Mouse (Mus musculus) CH12F3 (cell line): ENCODE measurements around the gene Gucd1.
"Not testable (repeated sequence)": the region's sequence is repeated elsewhere in the genome, so short reads cannot be mapped to it uniquely, and the experiment has no call there.

Experiments used
- in situ Hi-C: fragments of 300-500 bp; cut with MboI; formaldehyde crosslinking; loops from 2 replicates; pipeline ENCODE4 v1.14.3; 2020; ENCODE audit warnings: low sequenced_read_pairs

The Gucd1 gene

GRCm38 (mm10) chr10:75504234-75505129, 13.3 kb downstream of the Gucd1 start:
- in situ Hi-C loops, result no loop called here

DNA sequence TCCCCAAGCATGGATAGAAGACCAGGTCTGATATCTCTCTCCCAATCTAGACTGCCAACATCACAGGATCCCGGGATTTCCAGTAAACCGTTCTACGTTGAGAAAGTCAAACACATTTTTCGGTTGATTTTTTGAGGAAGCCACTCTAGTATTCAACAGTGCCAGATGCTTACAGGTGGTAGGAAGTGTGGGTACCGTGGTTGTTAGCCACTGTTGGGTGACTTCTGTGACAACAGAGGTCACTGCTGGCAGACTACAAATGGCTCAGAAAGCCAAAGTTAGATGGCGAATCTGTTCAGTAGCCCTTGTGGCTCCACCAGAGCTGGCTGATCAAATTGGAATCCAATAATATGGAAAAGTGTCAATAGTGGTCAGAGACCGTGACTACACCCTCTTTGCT, 14.1 kb downstream of the Gucd1 start:
- in situ Hi-C loops, result no loop called here

DNA sequence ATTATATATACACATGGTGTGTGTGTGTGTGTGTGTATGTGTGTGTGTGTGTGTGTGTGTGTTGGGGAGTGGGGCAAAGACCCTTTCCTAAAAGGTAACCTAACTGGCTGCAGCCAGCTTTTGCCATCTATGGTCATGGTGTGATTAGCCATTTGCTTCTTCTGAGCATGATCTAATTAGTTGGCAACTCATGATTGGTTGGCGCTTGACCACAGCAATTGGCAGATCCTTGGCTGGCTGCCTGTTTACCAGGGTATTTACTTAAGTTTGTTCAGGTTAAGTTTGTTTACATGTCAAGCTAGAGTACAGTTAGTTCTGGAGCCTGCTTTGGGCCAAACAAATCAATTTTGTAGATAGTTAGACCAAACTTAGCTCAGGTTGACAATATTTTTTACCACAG, 16.1 kb downstream of the Gucd1 start:
- in situ Hi-C loops, result no loop called here

DNA sequence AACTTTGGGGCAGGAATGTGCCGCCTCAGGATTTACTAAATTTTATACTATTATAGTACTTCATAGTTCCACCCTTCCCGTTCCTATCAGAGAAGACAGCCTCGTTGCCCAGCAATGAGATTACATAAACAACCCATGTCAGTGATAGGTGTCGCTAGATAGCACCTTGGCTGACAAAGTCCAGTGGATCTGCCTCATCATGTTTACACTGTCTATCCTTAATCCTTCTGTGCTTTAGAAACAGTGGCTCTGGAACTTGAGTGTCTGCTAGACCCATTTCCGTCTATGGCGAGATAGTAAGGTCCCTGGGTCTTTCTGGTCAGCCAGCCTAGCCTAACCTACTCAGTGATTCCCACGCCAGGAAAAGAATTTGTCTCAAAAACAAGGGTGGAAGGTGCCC, 17.4 kb downstream of the Gucd1 start:
- in situ Hi-C loops, result no loop called here

DNA sequence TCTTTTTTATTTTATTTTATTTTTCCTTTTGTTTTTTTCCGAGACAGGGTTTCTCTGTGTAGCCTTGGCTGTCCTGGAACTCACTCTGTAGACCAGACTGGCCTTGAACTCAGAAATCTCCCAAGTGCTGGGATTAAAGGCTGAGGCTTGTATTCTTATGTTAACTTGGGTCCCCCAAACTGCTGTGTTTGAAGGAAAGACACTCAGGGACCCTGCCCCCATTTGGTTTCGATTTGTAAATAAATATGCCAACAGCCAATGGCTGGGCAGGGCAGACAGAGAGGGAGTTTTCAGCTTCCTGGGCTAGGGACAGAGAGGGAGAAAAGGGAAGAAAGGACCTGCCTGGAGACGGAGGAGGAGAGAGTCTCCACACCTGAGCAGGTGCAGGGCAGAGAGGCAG, 18.0 kb downstream of the Gucd1 start:
- in situ Hi-C loops, result no loop called here

DNA sequence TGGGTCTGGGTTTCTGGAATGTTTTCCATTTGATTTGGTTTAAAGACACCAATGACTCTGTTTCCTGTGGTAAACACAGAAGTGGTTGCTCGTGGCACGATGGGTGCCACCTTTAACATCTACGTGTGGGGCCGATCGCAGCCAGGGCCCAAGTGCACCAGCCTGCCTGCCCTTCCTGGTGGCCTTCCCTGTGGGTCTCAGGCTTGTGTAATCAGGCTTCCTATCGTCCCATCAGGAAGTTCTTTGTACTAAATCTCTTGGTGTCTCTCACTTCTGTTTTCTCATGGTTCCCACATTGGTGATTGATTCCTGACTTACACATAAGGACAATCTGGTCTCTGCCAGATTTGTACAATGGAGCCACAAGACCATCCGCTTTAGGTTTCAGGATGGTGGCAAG, 18.6 kb downstream of the Gucd1 start:
- in situ Hi-C loops, result not testable (repeated sequence)

DNA sequence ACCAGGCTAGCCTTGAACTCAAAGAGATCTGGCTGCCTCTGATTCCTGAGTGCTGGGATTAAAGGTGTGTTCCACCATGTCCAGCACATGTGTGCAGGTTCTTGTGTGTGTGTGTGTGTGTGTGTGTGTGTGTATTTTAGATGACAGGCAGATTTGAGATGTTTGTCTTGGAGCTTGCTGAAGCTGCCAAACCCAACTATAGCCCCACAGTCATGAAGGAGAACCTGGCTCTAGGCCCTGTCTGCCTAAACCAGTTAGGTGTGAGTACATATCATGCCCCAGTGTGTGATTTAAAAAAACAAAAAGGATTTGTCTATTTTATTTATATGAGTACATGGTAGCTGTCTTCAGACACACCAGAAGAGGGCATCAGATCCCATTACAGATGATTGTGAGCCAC, 21.9 kb downstream of the Gucd1 start:
- in situ Hi-C loops, result no loop called here

- in situ Hi-C loops, result no loop called here
These were observed 22.5 kb downstream of the Gucd1 start for GRCm38 (mm10) chr10:75495304-75495703.

- in situ Hi-C loops, result no loop called here
These were observed 25.9 kb downstream of the Gucd1 start for GRCm38 (mm10) chr10:75491936-75492262.

DNA sequence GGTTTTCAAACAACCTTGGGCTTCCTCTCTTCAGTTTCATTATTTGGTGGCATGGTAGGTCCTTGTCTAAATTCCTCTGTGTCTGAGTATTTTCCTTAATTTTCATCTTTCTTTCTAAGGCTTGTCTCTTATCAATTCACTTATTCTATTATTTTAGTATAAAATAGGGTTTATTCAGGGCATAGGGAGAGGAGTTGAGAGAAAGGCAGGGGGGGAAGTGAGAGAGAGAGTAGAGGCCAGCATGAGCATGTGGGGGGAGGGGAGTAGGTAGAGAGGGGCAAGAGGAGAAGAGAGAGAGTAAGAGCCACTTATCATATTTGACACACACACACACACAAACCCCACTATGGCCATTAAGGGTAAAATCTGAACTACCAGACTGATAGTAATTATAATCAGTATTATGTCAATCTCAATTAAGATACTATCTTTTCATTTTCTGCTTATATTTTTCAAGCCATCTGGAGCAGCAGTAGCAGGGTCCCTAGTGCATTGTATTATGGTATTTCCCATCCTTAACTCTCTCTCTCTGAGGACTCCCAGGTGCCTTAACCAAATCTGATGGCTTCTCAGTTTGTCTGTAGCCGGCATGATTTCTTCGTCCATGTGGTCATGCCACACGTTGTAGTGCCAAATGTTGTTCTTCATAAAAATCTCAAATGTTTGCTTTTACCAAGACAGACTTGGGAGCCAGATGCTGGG, 26.4 kb downstream of the Gucd1 start:
- in situ Hi-C loops, result no loop called here

DNA sequence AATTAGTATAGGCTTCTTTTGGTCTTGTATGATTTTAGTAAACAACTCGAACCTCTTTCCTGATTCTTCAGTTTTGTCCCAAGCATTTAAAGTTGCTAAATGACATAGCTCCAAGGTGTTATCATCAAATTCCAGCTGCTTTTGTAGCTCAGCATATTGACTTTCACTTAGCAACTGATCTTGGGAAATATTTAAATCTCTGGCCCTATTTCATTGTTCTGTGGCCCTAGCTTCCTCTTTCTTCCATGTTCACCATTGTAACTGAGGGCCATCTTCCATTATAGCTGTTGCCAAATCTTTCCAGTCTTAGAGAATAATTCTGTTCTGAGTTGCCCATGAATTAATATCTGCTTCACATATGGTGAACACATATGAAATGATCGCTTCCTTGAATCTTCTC, 27.0 kb downstream of the Gucd1 start:
- in situ Hi-C loops, result no loop called here

DNA sequence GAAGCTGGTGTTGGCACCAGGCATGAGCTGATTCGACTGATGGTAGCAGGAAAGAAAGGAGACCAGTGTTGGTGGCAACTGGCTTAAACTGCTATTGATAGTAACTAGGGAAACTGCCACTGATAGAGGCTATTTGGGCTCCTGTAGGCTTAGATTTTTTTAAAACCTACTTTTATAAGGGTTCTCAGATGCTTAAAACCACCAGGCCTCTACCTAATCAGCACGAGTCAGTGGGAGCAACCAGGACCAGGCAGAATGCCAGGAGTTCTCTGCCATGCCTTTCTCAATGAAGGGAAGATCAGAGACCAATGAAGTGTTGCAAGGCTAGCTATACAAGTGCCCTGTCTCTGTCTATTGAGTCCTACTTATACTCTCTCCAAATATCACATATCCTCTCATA, 28.2 kb downstream of the Gucd1 start:
- in situ Hi-C loops, result no loop called here

DNA sequence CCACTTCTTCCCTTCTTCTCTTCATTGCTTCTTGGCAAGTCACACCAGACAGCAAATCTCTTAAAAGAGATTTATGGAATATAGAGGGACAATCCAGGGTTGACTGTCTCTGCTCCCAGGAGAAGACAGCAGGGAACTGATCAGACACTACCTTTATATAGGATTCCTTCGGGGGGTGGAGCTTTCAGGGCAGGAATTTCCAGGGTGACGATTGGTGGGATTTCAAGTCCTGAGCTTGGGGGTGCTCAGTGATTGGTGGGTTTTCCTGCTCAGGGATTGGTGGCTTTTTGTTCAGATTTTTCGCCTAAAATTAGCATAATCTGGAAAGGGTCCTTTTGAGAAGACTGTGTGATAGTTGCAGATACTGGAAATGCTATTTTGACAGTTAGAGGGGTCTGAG, 30.6 kb downstream of the Gucd1 start:
- in situ Hi-C loops, result no loop called here

DNA sequence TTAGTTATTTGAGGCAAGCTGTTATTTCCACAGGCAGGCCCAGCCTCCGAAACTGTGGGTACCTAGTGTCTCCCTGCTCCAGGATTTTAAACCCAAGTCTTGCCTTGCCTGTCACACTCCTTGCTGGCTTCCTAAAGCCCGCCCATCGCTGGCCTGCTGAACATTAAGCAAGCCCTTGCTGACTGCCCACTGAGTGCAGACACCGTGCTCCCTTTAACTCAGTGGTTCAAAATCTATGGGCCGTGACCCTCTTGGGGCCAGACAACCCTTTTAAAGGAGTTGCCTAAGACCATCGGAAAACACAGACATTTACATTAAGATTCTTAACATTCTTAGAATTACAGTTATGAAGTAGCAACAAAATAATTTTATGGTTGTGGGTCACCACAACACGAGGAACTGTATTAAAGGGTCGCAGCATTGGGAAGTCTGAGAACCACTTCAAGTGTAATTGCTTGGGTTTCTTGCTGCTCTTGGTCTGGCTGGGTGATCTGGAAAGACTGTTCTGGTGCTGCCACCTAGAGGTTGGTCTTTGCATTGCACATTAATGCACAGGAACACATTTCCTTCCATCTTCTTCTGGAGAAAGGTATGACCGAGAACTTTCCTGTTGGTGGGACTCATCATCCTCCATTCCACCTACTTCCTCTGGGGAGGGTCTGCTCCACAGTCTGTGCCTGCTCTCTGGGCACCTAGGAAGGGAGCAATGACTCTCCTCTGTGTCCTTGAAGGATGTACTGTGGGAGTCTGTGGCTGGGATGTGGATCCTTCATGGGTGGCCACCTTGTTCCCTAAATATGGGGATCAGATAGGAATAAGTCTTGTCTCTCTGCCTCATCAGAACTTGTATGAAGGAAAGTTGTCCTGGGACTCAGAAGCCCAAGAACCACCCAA, 31.4 kb downstream of the Gucd1 start:
- in situ Hi-C loops, result no loop called here

GRCm38 (mm10) chr10:75484767-75485166, 33.0 kb downstream of the Gucd1 start:
- in situ Hi-C loops, result no loop called here

- in situ Hi-C loops, result no loop called here
These were observed 33.7 kb downstream of the Gucd1 start for GRCm38 (mm10) chr10:75484066-75484465.

GRCm38 (mm10) chr10:75482919-75483483, 34.8 kb downstream of the Gucd1 start:
- in situ Hi-C loops, result no loop called here

DNA sequence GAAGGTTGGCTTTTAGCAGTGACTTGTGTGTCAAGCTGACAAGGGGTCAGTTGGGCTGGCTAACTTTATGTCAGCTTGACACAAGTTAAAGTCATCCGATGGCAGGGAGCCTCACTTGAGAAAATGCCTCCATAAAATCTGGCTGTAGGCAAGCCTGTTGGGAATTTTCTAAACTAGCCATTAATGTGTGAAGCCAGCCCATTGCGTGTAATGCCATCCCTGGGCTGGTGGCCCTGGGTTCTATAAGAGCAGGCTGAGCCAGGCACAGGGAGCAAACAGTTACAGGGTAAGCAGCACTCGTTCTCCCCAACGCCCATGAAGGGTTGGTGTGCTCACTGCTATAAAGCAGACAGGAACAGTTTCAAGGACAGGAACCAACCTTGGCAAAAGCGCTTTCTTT, 35.5 kb downstream of the Gucd1 start:
- in situ Hi-C loops, result no loop called here

DNA sequence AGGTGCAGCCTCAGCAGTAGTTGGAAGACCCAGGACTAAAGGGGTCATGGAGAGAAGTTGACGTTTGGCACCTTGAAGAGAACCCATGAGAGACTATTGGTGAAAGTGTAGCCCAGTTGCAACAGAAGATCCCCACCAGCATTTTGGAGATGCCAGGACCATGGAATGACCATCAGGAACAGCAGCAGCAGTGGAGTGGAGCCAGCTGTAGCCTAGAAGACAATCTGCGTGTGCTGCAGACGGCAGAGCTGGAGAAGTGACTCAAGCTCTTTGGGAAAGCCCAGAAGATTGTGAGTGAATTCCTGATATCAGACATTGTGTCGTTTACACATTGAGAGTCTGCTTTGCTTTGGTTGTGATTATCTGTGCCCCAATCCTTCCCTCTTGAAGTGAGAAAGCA, 36.1 kb downstream of the Gucd1 start:
- in situ Hi-C loops, result no loop called here

GRCm38 (mm10) chr10:75479955-75480354, 37.8 kb downstream of the Gucd1 start:
- in situ Hi-C loops, result no loop called here

GRCm38 (mm10) chr10:75477034-75477433, 40.7 kb downstream of the Gucd1 start:
- in situ Hi-C loops, result no loop called here
